Mouse (Mus musculus): ENCODE results near the gene Olfr1276.

The Olfr1276 gene

GRCm38 (mm10) chr2:111254216-111254615 lies at the start of gene Olfr1276:
Olfr1276 (plus strand) TSS chr2:111254516.
- no peak for DNase-seq (ENCODE audit: low spot score in 2 of 2)

- DNase-seq (ENCODE audit: low spot score in 2 of 2) = no peak
These were observed 24.8 kb upstream of the Olfr1276 start, which contains the start of gene 4930430A15Rik for GRCm38 (mm10) chr2:111229502-111229901. 4930430A15Rik (minus strand) TSS chr2:111229602.

DNA sequence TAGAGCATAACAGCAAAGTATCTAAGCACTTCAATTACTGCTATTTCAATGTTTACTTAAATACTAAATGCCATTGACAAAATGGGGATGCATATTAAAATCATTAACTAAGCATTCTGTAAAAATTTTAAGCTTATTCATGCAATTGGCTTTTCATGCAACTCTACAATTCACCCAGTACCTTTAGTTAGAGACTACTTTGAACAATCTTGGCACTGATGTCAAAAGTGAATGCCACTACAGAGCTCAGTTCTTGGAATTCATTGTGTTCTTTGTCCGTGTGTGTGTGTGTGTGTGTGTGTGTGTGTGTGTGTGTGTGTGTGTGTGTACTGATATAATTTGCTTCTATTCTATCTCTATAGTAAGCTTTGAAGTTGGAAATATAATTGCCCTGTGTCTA lies 19.1 kb upstream of the Olfr1276 start, which contains the start of gene Olfr1275:
Olfr1275 (minus strand) TSS at position 101 of the 400 bp plus-strand sequence.
- no peak for DNase-seq (ENCODE audit: low spot score in 2 of 2)

DNA sequence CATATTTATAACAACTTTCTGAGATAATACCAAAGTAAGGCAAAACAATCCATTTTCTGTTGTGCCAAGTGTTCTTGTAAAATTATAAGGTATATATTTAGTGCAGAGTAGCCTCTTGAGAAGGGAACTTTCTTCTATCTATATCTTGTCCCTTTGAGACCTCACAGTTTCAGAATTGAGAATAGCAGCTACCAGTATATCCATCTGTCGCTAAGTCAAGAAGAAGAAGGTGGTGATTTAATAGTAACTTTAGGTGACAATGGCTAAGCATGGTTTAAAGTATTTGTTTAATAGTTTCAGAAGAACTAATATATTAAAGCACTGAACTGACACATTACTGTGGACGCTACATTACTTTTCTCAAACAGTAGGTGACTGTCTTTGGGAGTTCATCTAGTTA lies 19.7 kb downstream of the Olfr1276 start, which contains the start of gene Olfr1277:
Olfr1277 (minus strand) TSS at position 101 of the 400 bp plus-strand sequence.
- DNase-seq (ENCODE audit: low spot score in 2 of 2) = no peak

DNA sequence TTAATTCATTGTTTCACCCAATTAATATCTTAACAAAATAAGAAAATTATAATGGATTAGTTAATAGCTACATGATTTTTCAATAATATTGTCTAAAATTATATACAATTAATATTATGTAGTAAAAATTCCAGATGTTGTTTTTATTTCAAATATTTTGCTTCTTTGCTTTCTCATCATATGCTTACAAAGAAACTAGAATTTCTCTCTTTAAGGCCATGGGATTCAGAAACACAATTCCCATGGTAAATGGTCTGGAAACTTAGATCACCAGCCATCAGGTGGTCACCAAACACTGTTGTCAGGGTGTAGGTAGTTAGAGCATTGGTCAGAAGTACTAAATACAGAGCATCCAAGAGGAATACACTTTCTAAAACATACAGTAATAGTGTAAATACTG lies 35.5 kb downstream of the Olfr1276 start, which contains the start of gene Olfr1278:
Olfr1278 (plus strand) TSS at position 301 of the 400 bp plus-strand sequence.
- DNase-seq (ENCODE audit: low spot score in 2 of 2) = no peak

DNA sequence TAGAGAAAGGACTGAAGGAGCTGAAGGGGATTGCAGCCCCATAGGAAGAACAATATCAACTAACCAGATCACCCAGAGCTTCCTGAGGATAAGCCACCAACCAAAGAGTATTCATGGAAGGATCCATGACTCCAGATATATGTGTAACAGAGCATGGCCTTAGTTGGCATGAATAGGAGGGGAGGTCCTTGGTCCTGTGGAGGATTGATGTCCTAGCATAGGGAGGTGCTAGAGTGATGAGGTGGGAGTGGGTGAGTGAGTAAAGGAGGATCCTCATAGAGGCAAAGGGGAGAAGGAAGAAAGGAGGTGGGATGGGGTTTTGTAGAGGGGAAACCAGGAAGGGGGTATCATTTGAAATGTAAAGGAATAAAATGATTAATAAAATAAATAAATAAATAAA lies 44.2 kb downstream of the Olfr1276 start:
- DNase-seq (ENCODE audit: low spot score in 2 of 2) = no peak

DNA sequence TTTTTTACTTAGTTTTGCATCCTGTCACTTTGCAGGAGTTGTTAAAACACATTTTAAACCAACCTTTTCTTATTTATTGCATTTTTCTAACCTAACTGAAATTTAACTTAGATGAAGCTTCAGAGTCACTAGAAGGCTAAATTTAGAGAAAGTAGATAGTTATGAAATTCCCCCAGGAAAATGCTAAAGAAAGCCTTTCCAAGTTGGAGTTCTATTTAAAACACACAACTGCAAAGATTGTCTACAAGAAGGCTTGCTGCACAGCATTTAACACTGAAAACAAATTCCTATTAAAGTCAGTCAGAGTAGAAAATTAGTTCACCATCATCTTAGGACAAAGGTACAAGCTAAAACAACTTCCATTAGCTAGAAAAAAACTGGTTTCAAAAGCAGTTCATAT lies 46.1 kb downstream of the Olfr1276 start, which contains the start of gene Olfr1279:
Olfr1279 (plus strand) TSS at position 262 of the 400 bp plus-strand sequence.
- DNase-seq (ENCODE audit: low spot score in 2 of 2) = no peak
